Mouse (Mus musculus) heart, postnatal 10 days (tissue): ENCODE results near the gene Msmb. TPM values are rescaled to one million over a fixed set of nuclear protein-coding genes. Genes with fewer than 3 reads are reported as not detected.
"Not testable (repeated sequence)": the region's sequence is repeated elsewhere in the genome, so short reads cannot be mapped to it uniquely, and the experiment has no call there.

Experiments
- DNase-seq, 2 experiments: peaks; one replicate each; pipeline ENCODE4 v3.0.0; 2021
- intact Hi-C: fragments of 180-260 bp; cut with DNase I; formaldehyde crosslinking; loops from one replicate; pipeline ENCODE4 v1.15.1; 2025
- total RNA-seq, 2 experiments: library from RNA; stranded (reverse); gene quantifications; 2 replicates each; pipeline ENCODE4 v1.2.3; 2021

Msmb gene
- total RNA-seq, 2 experiments from 2014 or later: not detected

DNA sequence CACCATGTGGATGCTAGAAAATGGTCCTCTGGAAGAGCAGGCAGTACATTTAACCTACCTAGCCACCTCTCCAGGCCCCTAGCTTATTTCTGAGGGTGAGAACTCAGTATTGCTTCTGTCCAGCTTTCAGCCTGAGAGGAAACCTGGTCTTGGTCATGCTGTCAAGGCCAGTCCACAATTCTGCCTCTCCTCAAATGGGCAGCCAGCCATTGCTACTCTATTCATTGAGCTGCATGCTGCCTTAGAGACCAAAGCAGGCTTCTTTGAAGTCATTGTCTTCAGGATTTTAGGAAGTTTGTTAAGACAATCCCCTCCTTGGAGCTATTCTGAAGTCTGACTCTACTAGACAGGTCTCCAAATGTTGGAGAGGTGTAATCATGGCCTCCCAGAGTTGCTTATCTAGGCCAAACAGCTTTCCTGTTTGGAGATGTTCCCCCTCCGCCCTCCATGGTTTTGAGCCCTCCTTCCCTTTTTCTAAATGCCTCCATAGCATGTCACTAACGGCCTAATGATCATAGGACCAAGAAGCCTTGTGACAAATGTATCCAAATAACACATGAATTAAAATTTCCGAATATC is 26.9 kb downstream of the Msmb start:
- peak in 1 of 2 experiments; percentile 22 for DNase-seq

DNA sequence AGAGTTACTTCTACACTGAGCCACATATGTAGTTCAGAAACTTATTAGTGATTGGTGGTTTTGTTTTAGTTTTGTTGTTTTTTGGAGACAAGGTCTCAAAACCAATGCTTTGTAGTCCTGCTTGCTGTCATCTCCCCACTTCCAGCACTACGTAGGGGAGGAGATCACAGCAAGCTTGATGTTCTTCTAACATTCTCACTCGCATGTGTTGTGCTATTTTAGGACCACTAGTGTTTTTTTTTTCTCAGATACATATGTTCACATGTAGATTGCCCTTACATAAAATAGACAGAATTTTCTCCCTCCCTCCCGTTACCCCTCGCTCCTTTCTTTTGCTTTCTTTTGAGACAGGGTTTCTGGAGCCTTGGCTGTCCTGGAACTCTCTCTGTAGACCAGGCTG is 28.3 kb downstream of the Msmb start:
- no peak for DNase-seq
- intact Hi-C loops: no loop called here

More for the DNA sequence above, 26.9 kb downstream of the Msmb start:
- intact Hi-C loops: no loop called here

DNA sequence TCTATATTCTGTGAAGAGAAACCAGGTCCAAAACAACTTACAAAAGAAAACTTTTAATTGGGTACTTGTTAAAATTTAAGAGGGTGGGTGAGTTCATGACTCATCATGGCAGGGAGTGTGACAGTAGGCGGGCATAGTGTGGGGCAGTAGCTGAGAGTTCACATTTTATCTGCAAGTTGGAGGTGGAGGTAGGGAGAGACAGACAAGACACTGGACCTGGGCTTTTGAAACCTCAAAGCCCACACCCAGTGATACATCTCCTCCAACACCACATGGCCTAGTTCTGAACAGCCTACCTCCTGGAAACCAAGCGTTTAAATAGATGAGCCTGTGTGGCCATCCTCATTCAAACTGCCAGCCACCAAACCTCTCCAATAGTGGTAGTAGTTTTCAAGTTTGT is 33.5 kb downstream of the Msmb start:
- intact Hi-C loops: no loop called here
- no peak for DNase-seq

DNA sequence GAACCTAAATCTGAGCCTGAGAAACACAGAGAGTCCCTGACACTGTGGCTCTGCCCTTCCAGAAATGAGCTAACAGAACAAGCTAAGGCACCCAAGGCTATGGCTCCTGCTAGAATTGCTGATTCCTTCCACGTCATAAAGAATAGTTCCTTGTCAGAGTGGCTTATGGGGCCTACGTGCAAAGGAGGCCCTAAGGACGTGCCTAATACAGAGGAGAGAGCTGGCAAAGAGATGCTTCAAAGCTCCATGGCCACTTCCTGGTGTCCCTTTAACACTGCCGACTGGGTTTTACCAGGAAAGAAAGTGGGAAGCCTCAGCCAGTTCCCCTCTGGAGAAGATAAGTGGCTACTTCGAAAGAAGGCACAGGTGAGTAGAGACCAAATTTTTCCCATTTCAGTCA is 34.8 kb downstream of the Msmb start:
- DNase-seq, intact Hi-C loops: not testable (repeated sequence)

DNA sequence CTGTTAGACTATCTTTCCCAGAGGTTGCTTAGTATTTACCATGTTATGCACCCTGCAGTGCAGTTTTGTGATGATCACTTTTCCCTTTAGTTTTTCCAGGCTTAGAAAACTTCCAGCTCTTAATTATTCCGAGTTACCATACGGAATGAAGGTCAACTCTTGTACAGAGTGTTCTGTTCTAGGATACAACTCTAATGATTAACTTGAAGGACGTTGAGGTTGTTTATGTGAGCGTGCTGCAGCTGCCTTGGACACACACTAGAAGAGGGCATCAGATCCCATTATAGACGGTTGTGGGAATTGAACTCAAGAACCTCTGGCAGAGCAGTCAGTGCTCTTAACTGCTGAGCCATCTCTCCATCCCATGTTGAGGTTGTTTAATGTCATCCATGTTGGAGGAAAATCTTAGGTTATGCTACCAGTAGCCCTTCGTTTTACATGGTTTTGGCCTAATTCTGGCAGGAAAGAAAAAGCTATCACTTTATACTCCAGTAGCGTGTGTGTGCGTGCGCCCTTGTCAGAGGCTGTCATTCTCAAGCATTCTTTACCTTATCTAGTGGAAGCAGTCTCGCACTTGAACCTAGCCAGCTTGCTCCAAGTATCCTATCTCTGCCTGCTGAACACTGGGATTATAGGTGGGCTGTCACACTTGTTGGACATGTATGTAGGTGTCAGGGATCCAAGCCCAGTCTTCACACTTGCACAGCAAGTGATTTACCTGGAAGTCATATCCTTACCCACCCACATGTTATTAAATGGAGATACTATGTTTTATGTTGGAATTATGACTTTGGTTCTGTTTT is 37.8 kb downstream of the Msmb start:
- DNase-seq: no peak
- intact Hi-C loops: loop anchor here (10.0 kb wide), 1 partner anchor 385 kb away; no protein-coding TSS in a partner anchor

DNA sequence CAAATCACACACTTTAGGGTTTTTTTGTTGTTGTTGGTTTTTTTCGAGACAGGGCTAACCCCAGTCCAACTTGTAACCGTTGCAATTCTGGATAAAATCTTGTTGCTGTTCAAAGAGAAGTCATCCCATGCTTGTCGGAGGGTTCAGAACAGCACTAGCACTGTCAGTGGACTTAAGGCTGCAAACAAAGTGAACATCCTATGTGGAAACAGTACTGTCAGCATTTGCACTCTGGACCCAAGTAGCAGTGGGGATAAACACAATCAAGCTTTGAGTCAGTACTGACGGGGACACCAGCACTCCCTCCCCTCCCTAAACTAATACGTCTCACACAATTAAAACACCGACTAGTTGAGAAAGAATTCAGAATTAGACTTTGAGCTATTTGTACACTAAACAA is 39.0 kb downstream of the Msmb start:
- intact Hi-C loops: loop anchor here (10.0 kb wide), 1 partner anchor 386 kb away; no protein-coding TSS in a partner anchor
- DNase-seq: no peak

DNA sequence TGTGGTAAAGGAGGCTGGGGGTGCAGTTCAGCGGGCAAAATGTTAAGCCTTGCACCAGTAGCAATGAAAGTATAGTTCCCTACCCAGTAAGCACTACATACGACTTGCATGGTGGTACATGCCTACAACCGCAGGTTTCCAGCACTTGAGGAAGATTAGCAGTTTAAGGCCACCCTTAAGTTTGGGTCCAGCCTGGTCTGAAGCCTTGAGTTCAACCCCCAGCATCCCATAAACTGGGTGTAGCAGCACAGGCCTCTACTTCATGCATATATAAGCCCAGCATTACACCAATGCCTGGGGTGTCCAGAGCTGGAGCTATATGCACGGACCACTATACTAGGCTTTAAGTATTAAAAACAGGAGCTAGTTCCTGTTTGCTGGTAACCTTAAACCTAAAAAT is 42.0 kb downstream of the Msmb start:
- intact Hi-C loops: loop anchor here (10.0 kb wide), 1 partner anchor 389 kb away; no protein-coding TSS in a partner anchor
- DNase-seq: no peak

DNA sequence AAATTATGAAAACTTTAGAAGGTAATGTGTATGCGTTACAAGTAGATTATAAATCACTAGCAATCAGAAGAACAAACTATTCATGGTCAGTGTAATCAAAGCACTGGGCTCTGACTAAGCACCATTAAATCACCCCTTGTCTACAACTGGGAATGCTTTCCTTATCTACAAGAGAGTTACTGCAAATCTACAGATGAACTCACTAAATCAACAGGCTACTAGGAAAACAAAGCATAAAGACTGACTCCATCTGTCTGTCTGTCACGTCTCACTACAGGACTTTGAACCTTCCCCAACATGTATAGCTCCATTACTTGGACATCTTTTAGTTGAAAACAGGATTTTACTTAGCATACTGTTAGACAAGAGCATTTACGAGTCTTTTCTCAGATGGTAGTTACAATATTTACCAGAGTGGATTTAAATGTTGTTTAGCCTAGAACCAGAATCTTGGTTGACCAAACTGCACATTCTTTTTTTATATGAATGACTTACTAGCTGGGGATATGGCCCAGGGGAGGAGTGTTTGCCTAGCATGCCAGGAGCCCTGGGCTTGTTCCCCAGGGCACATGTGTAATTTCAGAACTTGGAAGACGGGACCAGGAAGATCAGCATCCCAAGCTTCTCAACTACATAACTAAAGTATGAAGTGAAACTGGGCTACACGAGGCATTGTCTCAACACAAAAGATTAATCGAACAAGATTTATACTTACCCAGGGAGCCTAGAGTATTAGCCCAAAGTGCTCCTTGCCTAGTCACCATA is 49.0 kb downstream of the Msmb start:
- intact Hi-C loops: no loop called here
- no peak for DNase-seq

DNA sequence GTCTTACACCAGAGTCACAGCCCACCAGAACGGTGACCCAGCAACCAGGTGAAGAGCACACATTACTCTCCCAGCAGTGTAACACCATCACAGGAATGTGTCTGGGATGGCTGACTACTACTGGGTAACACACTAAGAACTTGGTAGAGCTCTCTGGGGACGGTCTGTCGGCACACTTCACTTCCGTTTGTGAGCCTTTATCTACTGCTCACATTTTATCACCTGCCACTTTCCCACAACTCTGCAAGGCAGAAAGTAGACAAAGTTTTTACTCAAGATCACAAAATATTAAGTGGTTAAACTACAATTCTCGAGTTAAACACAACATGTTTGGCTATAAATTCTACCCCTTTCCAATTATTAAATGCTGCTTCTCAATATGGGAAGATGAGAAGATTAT is 50.1 kb downstream of the Msmb start:
- intact Hi-C loops: loop anchor here (2.0 kb wide), 1 partner anchor 69 kb away; no protein-coding TSS in a partner anchor
- no peak for DNase-seq

DNA sequence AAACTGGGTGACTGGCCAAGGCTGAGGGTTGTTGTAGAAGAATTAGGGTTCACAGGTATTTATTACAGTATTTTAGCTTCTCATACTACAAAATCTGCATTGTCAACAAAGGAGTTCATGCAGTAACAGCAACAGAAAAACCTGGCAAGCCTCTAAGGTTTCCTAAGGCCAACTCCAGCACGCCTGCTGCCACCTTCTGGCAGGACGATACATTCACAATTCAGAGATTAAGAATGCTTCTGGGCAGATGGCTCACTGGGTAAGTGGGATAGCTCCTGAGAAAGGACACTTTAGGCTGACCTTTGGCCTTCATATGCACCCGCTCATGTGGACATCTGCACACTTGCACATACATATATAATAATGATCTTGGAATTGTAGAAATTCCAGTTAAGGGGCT is 50.6 kb downstream of the Msmb start:
- intact Hi-C loops: loop anchor here (2.0 kb wide), 1 partner anchor 70 kb away; no protein-coding TSS in a partner anchor
- DNase-seq: peak; percentile 72 to 80

DNA sequence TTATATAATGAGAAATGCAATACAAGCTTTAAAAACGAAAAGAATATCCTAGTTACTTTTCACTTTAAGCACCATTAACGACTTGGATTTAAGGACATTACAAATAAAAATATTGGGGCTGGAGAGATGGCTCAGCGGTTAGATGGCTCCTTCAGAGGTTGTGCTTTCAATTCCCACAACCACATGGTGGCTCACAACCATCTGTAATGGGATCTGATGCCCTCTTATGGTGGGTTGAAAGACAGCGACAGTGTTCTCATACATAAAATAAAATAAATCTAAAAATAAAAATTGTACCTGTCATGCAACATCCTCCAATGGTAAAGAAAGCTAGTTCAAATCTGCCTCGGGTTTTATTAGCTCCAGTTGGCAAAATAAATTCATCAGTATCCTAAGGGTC is 51.7 kb downstream of the Msmb start:
- intact Hi-C loops: loop anchor here (2.0 kb wide), 1 partner anchor 71 kb away; no protein-coding TSS in a partner anchor

DNA sequence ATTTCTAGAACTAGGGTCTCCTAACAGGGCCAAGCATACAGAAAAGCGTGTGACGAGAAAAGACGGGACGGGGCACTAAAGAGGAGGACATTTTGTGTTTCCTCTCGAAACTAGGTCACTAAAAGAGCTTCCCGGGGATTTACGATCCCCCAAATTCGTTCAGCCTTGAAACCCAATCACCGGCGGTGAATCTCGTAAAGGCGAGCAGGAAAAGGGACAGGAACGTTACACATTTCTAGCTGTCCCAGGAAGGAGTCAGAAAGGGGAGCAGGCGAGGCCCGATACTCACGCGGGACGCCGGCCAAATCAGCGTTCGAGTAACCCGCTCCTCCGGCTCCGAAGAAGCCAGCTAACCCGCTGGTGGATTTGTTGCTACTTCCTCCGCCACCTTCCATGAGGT is 59.5 kb downstream of the Msmb start:
- DNase-seq: no peak
- intact Hi-C loops: no loop called here

More for the DNA sequence above, 51.7 kb downstream of the Msmb start:
- not testable (repeated sequence) for DNase-seq

DNA sequence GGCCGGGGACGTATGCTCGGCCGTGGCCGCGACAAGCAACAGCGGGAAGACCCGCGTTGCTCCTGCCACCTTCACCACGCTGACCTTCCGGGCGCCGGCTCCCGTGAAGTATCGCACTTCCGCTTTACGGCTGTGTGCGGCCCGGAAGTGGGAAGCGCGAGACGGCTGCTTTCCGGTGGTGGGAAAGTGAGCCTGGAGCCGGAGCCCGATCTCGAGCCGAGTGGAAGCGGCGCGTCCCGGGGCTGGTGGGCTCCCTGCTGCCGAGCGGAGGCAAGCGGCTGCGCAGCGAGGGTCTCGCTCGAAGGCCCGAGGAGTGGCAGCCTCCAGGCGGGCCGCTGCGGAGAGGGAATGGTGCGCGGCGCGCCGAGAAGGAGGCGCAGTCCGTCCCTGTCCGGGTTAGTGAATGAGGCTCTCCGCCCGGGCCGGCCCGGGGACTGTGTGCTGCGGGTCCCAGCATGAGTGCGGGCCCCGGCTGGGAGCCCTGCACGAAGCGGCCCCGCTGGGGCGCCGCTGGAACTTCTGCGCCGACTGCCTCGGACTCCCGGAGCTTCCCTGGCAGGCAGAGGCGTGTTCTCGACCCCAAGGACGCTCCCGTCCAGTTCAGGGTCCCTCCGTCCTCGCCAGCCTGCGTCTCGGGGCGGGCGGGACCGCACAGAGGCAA is 60.1 kb downstream of the Msmb start, which contains the start of the genes Timm23 and Parg:
TSS of gene Timm23 (minus strand) at position 108 of the 661 bp plus-strand sequence.
TSS of gene Parg (plus strand) at position 159 of the 661 bp plus-strand sequence.
- intact Hi-C loops: no loop called here
- DNase-seq: peak; percentile 92 to 95

Other genes with a start within 250 kb of the Msmb start
- 10 to 100 TPM; 11.6 to 13.0 TPM for gene Galnt15, start 113.0 kb upstream of the Msmb start, total RNA-seq
- gene Oxnad1, start 56.6 kb upstream of the Msmb start, total RNA-seq: 10 to 100 TPM; 45.1 to 49.3 TPM
- 10 to 100 TPM; 83.4 to 83.7 TPM for gene Dph3, start 56.3 kb upstream of the Msmb start, total RNA-seq
- 100 to 1,000 TPM; 112 to 129 TPM for gene Ncoa4, start 17.8 kb downstream of the Msmb start, total RNA-seq
- 100 to 1,000 TPM; 159 to 184 TPM for gene Timm23, start 59.9 kb downstream of the Msmb start, total RNA-seq
- gene Parg, start 59.9 kb downstream of the Msmb start, total RNA-seq: 10 to 100 TPM; 24.3 to 29.6 TPM
- gene Ogdhl, start 180.0 kb downstream of the Msmb start, total RNA-seq: 10 to 100 TPM; 13.3 to 14.2 TPM
- not detected for gene 1700024G13Rik, start 246.4 kb downstream of the Msmb start, total RNA-seq